Mouse (Mus musculus): ENCODE measurements around the gene Mroh3.

GRCm38 (mm10) chr1:136161333-136161921 lies 51.2 kb downstream of the Mroh3 start:
- TF ChIP-seq UBTF (IDR thresholded peaks at IDR 0.05; ENCODE audit: borderline replicate concordance, insufficient read depth, low read depth, low read length): no peak
- TF ChIP-seq CTCF (IDR thresholded peaks at IDR 0.05 in 2 of 3, conservative IDR thresholded peaks at IDR 0.05 in 1 of 3; ENCODE audit: control insufficient read depth in 1 of 3, insufficient read depth in 1 of 3, low read depth in 2 of 3, low read length in 3 of 3, poor library complexity in 1 of 3, severe bottlenecking in 1 of 3): no peak
